Mouse (Mus musculus) cerebellum, adult 2 months (tissue): ENCODE measurements around the gene Sgpl1.

Source experiments
- CTCF ChIP-seq: fragments of 200-500 bp; IDR thresholded peaks from 2 replicates; pipeline ENCODE4 v1.5.1; 2011; ENCODE audit warnings: low read depth, mild to moderate bottlenecking, control low read depth, low read length, moderate library complexity, borderline replicate concordance; ENCODE audit not compliant: insufficient read depth
- POLR2A ChIP-seq: fragments of 200-500 bp; IDR thresholded peaks from 2 replicates; pipeline ENCODE4 v1.6.1; 2011; ENCODE audit warnings: low read length, control low read depth, borderline replicate concordance; ENCODE audit not compliant: insufficient read depth

DNA sequence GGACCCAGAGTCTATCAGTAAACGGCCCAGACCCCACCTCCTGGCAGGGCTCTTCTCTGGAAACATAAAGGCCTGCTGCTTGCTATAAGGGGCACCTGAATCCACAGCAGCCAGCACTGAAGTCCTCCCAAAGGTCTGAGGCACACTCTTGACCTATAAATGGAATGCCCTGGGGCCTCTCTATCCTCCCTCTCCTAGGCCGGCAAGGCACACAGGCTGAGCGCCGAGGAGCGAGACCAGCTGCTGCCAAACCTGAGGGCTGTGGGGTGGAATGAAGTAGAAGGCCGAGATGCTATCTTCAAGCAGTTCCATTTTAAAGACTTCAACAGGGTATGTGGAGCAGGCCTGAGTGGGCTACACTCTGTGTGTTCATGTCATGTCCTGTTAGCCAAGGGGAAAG, 55.6 kb downstream of the Sgpl1 start:
- no peak for TF ChIP-seq POLR2A
- TF ChIP-seq CTCF, result no peak
